Mouse (Mus musculus) neural tube, embryonic 13.5 days (tissue): ENCODE data around the gene Rtn2. TPM values are rescaled to one million over a fixed set of nuclear protein-coding genes. Genes with fewer than 3 reads are reported as not detected.

Experiments
- ATAC-seq: fragments of 200-750 bp; cut with Nextera tagmentation; 2 replicates; pipeline ENCODE4 v1.8.0; 2017; ENCODE audit warnings: low read depth, mild to moderate bottlenecking, moderate TSS enrichment, moderate library complexity
- H3K27ac ChIP-seq: fragments of 300-500 bp; sonication (generic); replicated peaks from 2 replicates; pipeline ENCODE4 v1.5.1; 2015; ENCODE audit warnings: moderate library complexity, mild to moderate bottlenecking, inconsistent platforms
- H3K27me3 ChIP-seq: fragments of 300-500 bp; sonication (generic); 2 replicates; pipeline ENCODE4 v1.6.1; 2015; ENCODE audit warnings: mild to moderate bottlenecking, inconsistent platforms
- H3K36me3 ChIP-seq: fragments of 300-500 bp; sonication (generic); 2 replicates; pipeline ENCODE4 v1.6.1; 2015; ENCODE audit warnings: mild to moderate bottlenecking, inconsistent platforms
- H3K4me1 ChIP-seq: fragments of 300-500 bp; sonication (generic); replicated peaks from 2 replicates; pipeline ENCODE4 v1.6.1; 2015; ENCODE audit warnings: inconsistent platforms
- H3K4me2 ChIP-seq: fragments of 300-500 bp; sonication (generic); 2 replicates; pipeline ENCODE4 v1.6.1; 2015; ENCODE audit warnings: inconsistent platforms, mild to moderate bottlenecking, moderate library complexity
- H3K4me3 ChIP-seq: fragments of 300-500 bp; sonication (generic); 2 replicates; pipeline ENCODE4 v1.5.1; 2015; ENCODE audit warnings: mild to moderate bottlenecking, inconsistent platforms
- H3K9ac ChIP-seq: fragments of 300-500 bp; sonication (generic); 2 replicates; pipeline ENCODE4 v1.6.1; 2015; ENCODE audit warnings: moderate library complexity, mild to moderate bottlenecking, inconsistent platforms
- H3K9me3 ChIP-seq: fragments of 300-500 bp; sonication (generic); 2 replicates; pipeline ENCODE4 v1.6.1; 2016; ENCODE audit warnings: inconsistent platforms
- WGBS: fragments of 180-500 bp; shearing (Covaris S2); methylation state at CpG from one replicate; pipeline ENCODE4 v1.1.7; 2015; 5-methylcytosine and 5-hydroxymethylcytosine counted together
- polyA plus RNA-seq: library from polyadenylated mRNA; unstranded; fragments of >200 nt; fragmentation: Nextera tagmentation; extraction: Ambion mirVana; gene quantifications from 2 replicates; pipeline ENCODE4 v1.2.1, GENCODE M21; 2015

Gene Rtn2
- polyA plus RNA-seq, 1 experiment from 2014 or later = 117 TPM

DNA sequence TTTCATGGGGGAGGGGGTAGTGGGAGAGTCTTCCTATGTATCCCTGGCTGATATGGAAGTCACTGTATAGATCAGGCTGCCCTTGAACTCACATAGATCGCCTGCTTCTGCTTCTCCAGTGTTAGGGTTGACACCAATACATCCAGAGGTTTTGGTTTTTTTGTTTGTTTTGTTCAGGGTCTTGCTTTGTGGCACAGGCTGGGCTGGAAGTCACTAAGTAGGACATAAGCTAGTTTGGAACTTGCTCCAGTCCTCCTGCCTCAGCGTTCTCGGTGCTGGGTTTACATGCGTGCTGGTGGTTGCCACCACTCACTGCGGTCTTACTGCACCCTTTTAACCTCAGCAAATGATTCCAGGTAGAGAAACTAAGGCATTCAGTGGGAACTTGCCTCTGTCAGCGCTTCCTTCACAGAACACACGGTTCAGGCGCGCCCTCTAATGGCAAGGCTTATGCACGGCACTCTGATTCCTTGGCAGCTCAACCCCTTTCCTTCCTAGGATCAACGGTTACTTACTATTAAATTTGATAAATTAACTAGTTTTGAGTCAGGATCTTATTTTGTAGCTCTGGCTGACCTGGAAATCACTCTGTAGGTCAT lies 60.9 kb downstream of the Rtn2 start:
- Histone ChIP-seq H3K4me3 (no peak overlapping the region), H3K9me3 (no peaks in the 10 kb centered on the region), H3K4me1 (peaks cover 37% of the 10 kb centered on the region), H3K36me3 (peaks cover 4% of the 10 kb centered on the region), H3K27ac (no peak overlapping the region), H3K27me3 (peaks cover 22% of the 10 kb centered on the region), H3K9ac (no peak overlapping the region), H3K4me2 (peak overlapping the region; percentile 1; the same call in 1 of the 2 replicates)
- no peak for ATAC-seq
- 2% methylated on average over 11 of the region's 11 CpGs for WGBS

DNA sequence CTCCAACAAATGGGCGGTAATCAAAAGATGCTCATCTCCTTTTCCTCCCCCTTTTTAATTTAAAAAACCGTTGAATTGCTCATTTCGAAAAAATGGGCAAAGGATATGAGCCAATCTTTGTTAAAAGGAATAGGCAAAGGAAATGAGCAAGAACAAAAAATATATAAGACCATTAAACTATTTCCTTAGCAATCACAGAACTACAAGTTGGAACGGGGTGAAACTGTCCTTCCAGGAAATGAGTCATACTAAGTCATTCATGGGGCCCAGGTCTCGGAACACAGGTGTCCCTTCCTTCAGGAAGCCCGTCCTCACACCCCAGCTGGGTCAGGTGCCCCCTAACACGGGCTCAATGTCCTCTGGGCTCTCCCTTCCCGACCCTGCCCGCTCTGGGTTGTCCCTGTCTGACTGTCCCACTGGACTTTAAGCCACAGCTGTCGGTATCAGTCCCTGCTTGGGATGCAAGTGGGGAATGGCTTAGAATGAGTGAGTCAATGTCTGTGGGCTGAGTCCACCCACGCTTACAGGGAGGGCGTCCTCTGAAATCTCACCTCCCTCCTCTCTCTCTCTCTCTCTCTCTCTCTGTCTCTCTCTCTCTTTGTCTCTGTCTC lies 61.9 kb downstream of the Rtn2 start, which contains the start of gene Ercc1:
Gene Ercc1 (plus strand): TSS at position 542 of the 611 bp plus-strand sequence.
- Histone ChIP-seq H3K27ac (peak within 1 kb of the TSS; percentile 86), H3K36me3 (peaks cover 14% of the 10 kb centered on the region), H3K9me3 (no peaks in the 10 kb centered on the region), H3K4me3 (peak within 1 kb of the TSS; percentile 57), H3K9ac (peak within 1 kb of the TSS; percentile 76), H3K27me3 (peaks cover 22% of the 10 kb centered on the region), H3K4me2 (peak within 1 kb of the TSS; percentile 88), H3K4me1 (peaks cover 37% of the 10 kb centered on the region)
- ATAC-seq = peak; percentile 30
- 24% methylated on average over 12 of the region's 12 CpGs for WGBS

DNA sequence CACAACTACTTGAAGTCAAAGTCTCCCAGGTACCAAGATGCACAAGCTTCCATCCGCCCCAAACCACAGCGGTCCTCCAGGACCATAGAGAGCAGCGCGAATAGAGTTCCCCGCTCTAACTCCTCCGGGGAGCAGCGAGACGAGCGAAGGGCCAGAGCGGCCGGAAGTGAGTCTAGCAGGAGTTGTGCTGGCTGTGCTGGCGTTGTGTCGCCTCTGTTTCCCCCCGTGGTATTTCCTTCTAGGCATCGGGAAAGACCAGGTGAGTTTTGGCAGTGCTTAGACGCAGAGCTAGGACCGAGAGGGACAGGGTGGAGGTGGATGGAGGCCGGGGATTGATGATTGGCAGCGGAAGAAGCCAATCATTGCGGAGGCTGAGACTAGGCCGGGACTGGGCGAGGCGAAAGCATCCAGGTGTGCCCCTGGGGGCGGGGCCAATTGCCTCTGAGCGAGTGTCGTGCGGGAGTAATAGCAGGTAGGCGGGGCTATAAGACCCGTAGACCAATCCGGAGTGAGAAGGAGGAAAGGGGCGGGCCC lies 62.6 kb downstream of the Rtn2 start:
- Histone ChIP-seq H3K27me3 (peaks cover 20% of the 10 kb centered on the region), H3K9ac (peak overlapping the region; percentile 76), H3K4me2 (peak overlapping the region; percentile 88), H3K4me3 (peak overlapping the region; percentile 57), H3K27ac (peak overlapping the region; percentile 86), H3K36me3 (peaks cover 21% of the 10 kb centered on the region), H3K4me1 (peaks cover 37% of the 10 kb centered on the region), H3K9me3 (no peaks in the 10 kb centered on the region)
- under 1% methylated on average over 31 of the region's 31 CpGs for WGBS
- peak; percentile 95 for ATAC-seq

Other genes with a start within 250 kb of the Rtn2 start
- not detected in 2 replicates for gene Rsph6a, start 227.9 kb upstream of the Rtn2 start, polyA plus RNA-seq
- gene Dmwd, start 206.4 kb upstream of the Rtn2 start, polyA plus RNA-seq = 25.1 and 26.0 TPM in 2 replicates
- gene Dmpk, start 198.8 kb upstream of the Rtn2 start, polyA plus RNA-seq = 10.5 and 10.7 TPM in 2 replicates
- gene Six5, start 188.0 kb upstream of the Rtn2 start, polyA plus RNA-seq = 2.5 and 3.2 TPM in 2 replicates
- gene Gm4969, start 164.3 kb upstream of the Rtn2 start, polyA plus RNA-seq = 2.1 and 2.3 TPM in 2 replicates
- 17.7 and 18.1 TPM in 2 replicates for gene Fbxo46, start 162.8 kb upstream of the Rtn2 start, polyA plus RNA-seq
- gene Qpctl, start 133.3 kb upstream of the Rtn2 start, polyA plus RNA-seq = 21.7 and 22.2 TPM in 2 replicates
- gene Snrpd2, start 132.9 kb upstream of the Rtn2 start, polyA plus RNA-seq = 108 and 118 TPM in 2 replicates
- gene Gipr, start 116.5 kb upstream of the Rtn2 start, polyA plus RNA-seq = 1.3 and 1.4 TPM in 2 replicates
- 6.8 and 8.1 TPM in 2 replicates for gene Eml2, start 106.2 kb upstream of the Rtn2 start, polyA plus RNA-seq
- gene Gpr4, start 70.1 kb upstream of the Rtn2 start, polyA plus RNA-seq = 2.0 and 2.6 TPM in 2 replicates
- 38.7 and 39.9 TPM in 2 replicates for gene Opa3, start 54.3 kb upstream of the Rtn2 start, polyA plus RNA-seq
- 41.2 and 46.3 TPM in 2 replicates for gene Vasp, start 10.8 kb upstream of the Rtn2 start, polyA plus RNA-seq
- gene Ppm1n, start 2.6 kb upstream of the Rtn2 start, polyA plus RNA-seq = 0.41 and 0.59 TPM in 2 replicates
- gene Fosb, start 27.4 kb downstream of the Rtn2 start, polyA plus RNA-seq = 0.06 and 0.19 TPM in 2 replicates
- gene Ercc1, start 62.2 kb downstream of the Rtn2 start, polyA plus RNA-seq = 90.7 and 96.1 TPM in 2 replicates
- 19.8 and 21.1 TPM in 2 replicates for gene Cd3eap, start 76.9 kb downstream of the Rtn2 start, polyA plus RNA-seq
- 1.2 and 3.4 TPM in 2 replicates for gene Ppp1r13l, start 77.1 kb downstream of the Rtn2 start, polyA plus RNA-seq
- gene Ercc2, start 99.4 kb downstream of the Rtn2 start, polyA plus RNA-seq = 18.6 and 20.5 TPM in 2 replicates
- gene Klc3, start 121.5 kb downstream of the Rtn2 start, polyA plus RNA-seq = 4.0 and 5.3 TPM in 2 replicates
- gene Ckm, start 122.2 kb downstream of the Rtn2 start, polyA plus RNA-seq = 1.1 and 1.3 TPM in 2 replicates
- 14.9 and 16.1 TPM in 2 replicates for gene Mark4, start 176.2 kb downstream of the Rtn2 start, polyA plus RNA-seq
- 0.32 and 0.52 TPM in 2 replicates for gene Exoc3l2, start 180.7 kb downstream of the Rtn2 start, polyA plus RNA-seq
- gene Bloc1s3, start 225.7 kb downstream of the Rtn2 start, polyA plus RNA-seq = 3.5 and 3.6 TPM in 2 replicates
- 46.4 and 49.0 TPM in 2 replicates for gene Trappc6a, start 225.8 kb downstream of the Rtn2 start, polyA plus RNA-seq
- 0.14 TPM in 1 of 2 replicates, not detected in the other for gene Nkpd1, start 235.2 kb downstream of the Rtn2 start, polyA plus RNA-seq